Mouse (Mus musculus) embryonic facial prominence, embryonic 10.5 days (tissue): ENCODE data around the gene Chmp2a. TPM values are rescaled to one million over a fixed set of nuclear protein-coding genes. Genes with fewer than 3 reads are reported as not detected.

Experiments used
- DNase-seq: peaks from one replicate; pipeline ENCODE4 v3.0.0-alpha.2; 2017; ENCODE audit warnings: low spot score
- H3K27ac ChIP-seq: fragments of 300-500 bp; sonication (generic); replicated peaks from 2 replicates; pipeline ENCODE4 v1.5.1; 2016; ENCODE audit warnings: mild to moderate bottlenecking
- H3K27me3 ChIP-seq: fragments of 300-500 bp; sonication (generic); replicated peaks from 2 replicates; pipeline ENCODE4 v1.6.1; 2016; ENCODE audit warnings: low read depth, mild to moderate bottlenecking; ENCODE audit not compliant: poor library complexity, severe bottlenecking
- H3K36me3 ChIP-seq: fragments of 300-500 bp; sonication (generic); replicated peaks from 2 replicates; pipeline ENCODE4 v1.6.1; 2016; ENCODE audit warnings: mild to moderate bottlenecking, moderate library complexity
- H3K4me1 ChIP-seq: fragments of 300-500 bp; sonication (generic); 2 replicates; pipeline ENCODE4 v1.6.1; 2016
- H3K4me3 ChIP-seq: fragments of 300-500 bp; sonication (generic); 2 replicates; pipeline ENCODE4 v1.5.1; 2016; ENCODE audit warnings: mild to moderate bottlenecking, moderate library complexity
- H3K9me3 ChIP-seq: fragments of 300-500 bp; sonication (generic); 2 replicates; pipeline ENCODE4 v1.6.1; 2016; ENCODE audit warnings: mild to moderate bottlenecking
- WGBS: fragments of 180-500 bp; shearing (Covaris S2); methylation state at CpG from one replicate; pipeline ENCODE4 v1.1.7; 2016; 5-methylcytosine and 5-hydroxymethylcytosine counted together
- polyA plus RNA-seq: library from polyadenylated mRNA; unstranded; fragments of >200 nt; fragmentation: Nextera tagmentation; extraction: Ambion mirVana; gene quantifications from 2 replicates; pipeline ENCODE4 v1.2.1, GENCODE M21; 2016

Chmp2a gene
- polyA plus RNA-seq, 1 experiment from 2014 or later = 89.1 TPM

- Histone ChIP-seq H3K27ac (no peak overlapping the region), H3K36me3 (peaks cover 85% of the 10 kb centered on the region), H3K4me3 (0 out of 2 replicates have a peak overlapping the region, but pooled peaks have one; percentile 21), H3K4me1 (peaks cover 42% of the 10 kb centered on the region), H3K9me3 (no peaks in the 10 kb centered on the region), H3K27me3 (no peaks in the 10 kb centered on the region)
- WGBS = 86% methylated on average over 2 of the region's 2 CpGs
- DNase-seq = no peak
Measured at GRCm38 (mm10) chr7:13031983-13032382, 2.6 kb downstream of the Chmp2a start.

- no peak overlapping the region for H3K27ac ChIP-seq
- DNase-seq = no peak
Measured at GRCm38 (mm10) chr7:13031069-13031468, 3.5 kb downstream of the Chmp2a start.

GRCm38 (mm10) chr7:13028986-13029385, 5.6 kb downstream of the Chmp2a start:
- Histone ChIP-seq H3K27me3 (no peaks in the 10 kb centered on the region), H3K9me3 (no peaks in the 10 kb centered on the region), H3K4me3 (no peak overlapping the region), H3K36me3 (peaks cover 86% of the 10 kb centered on the region), H3K4me1 (peaks cover 35% of the 10 kb centered on the region), H3K27ac (no peak overlapping the region)
- 96% methylated on average over 4 of the region's 4 CpGs for WGBS
- DNase-seq = no peak

More at GRCm38 (mm10) chr7:13031069-13031468, 3.5 kb downstream of the Chmp2a start:
- Histone ChIP-seq H3K27me3 (no peaks in the 10 kb centered on the region), H3K4me3 (no peak overlapping the region), H3K4me1 (peaks cover 42% of the 10 kb centered on the region), H3K9me3 (no peaks in the 10 kb centered on the region), H3K36me3 (peaks cover 90% of the 10 kb centered on the region)
- WGBS = 75% methylated on average over 5 of the region's 5 CpGs

- Histone ChIP-seq H3K4me1 (peaks cover 31% of the 10 kb centered on the region), H3K36me3 (peaks cover 56% of the 10 kb centered on the region), H3K27ac (peak overlapping the region; percentile 99), H3K9me3 (no peaks in the 10 kb centered on the region), H3K4me3 (peak overlapping the region; percentile 99), H3K27me3 (no peaks in the 10 kb centered on the region)
- WGBS = 26% methylated on average over 4 of the region's 4 CpGs
- no peak for DNase-seq
Measured at GRCm38 (mm10) chr7:13025511-13026112, 9.0 kb downstream of the Chmp2a start.

- under 1% methylated on average over 44 of the region's 44 CpGs for WGBS
- peak overlapping the region; percentile 99 for H3K27ac ChIP-seq
- H3K27me3 ChIP-seq = no peaks in the 10 kb centered on the region
- no peaks in the 10 kb centered on the region for H3K9me3 ChIP-seq
- H3K4me3 ChIP-seq = peak overlapping the region; percentile 99
- peak; percentile 88 for DNase-seq
- peaks cover 48% of the 10 kb centered on the region for H3K36me3 ChIP-seq
- H3K4me1 ChIP-seq = peaks cover 31% of the 10 kb centered on the region
Measured at GRCm38 (mm10) chr7:13024805-13025204, 9.8 kb downstream of the Chmp2a start.

GRCm38 (mm10) chr7:13023928-13024731, 10.5 kb downstream of the Chmp2a start:
- peak; percentile 98 for DNase-seq
- WGBS = under 1% methylated on average over 86 of the region's 95 CpGs
- Histone ChIP-seq H3K27me3 (no peaks in the 10 kb centered on the region), H3K36me3 (peaks cover 41% of the 10 kb centered on the region), H3K9me3 (no peaks in the 10 kb centered on the region), H3K27ac (peak overlapping the region; percentile 99), H3K4me3 (peak overlapping the region; percentile 99), H3K4me1 (peaks cover 31% of the 10 kb centered on the region)

GRCm38 (mm10) chr7:13022773-13023535, 11.7 kb downstream of the Chmp2a start:
- DNase-seq = peak; percentile 95
- H3K4me1 ChIP-seq = peaks cover 31% of the 10 kb centered on the region
- H3K9me3 ChIP-seq = no peaks in the 10 kb centered on the region
- H3K27ac ChIP-seq = peak overlapping the region; percentile 99
- no peaks in the 10 kb centered on the region for H3K27me3 ChIP-seq
- WGBS = 4% methylated on average over 31 of the region's 31 CpGs
- peaks cover 30% of the 10 kb centered on the region for H3K36me3 ChIP-seq
- peak overlapping the region; percentile 99 for H3K4me3 ChIP-seq

- Histone ChIP-seq H3K9me3 (no peaks in the 10 kb centered on the region), H3K4me3 (no peak overlapping the region), H3K4me1 (peaks cover 5% of the 10 kb centered on the region), H3K27ac (no peak overlapping the region), H3K27me3 (no peaks in the 10 kb centered on the region), H3K36me3 (no peaks in the 10 kb centered on the region)
- no peak for DNase-seq
- WGBS = 91% methylated on average over 1 of the region's 1 CpGs
Measured at GRCm38 (mm10) chr7:13015217-13015616, 19.4 kb downstream of the Chmp2a start.

- 35% methylated on average over 6 of the region's 6 CpGs for WGBS
- H3K27me3 ChIP-seq = no peaks in the 10 kb centered on the region
- H3K27ac ChIP-seq = no peak overlapping the region
- DNase-seq = no peak
- H3K4me3 ChIP-seq = no peak overlapping the region
- H3K4me1 ChIP-seq = peaks cover 7% of the 10 kb centered on the region
- H3K36me3 ChIP-seq = no peaks in the 10 kb centered on the region
- no peaks in the 10 kb centered on the region for H3K9me3 ChIP-seq
Measured at GRCm38 (mm10) chr7:13014275-13014839, 20.2 kb downstream of the Chmp2a start.

GRCm38 (mm10) chr7:13013671-13014070, 20.9 kb downstream of the Chmp2a start:
- DNase-seq = no peak
- H3K27me3 ChIP-seq = peaks cover under 1% of the 10 kb centered on the region; the same call in 1 of the 2 replicates
- 60% methylated on average over 4 of the region's 4 CpGs for whole genome bisulfite sequencing
- no peaks in the 10 kb centered on the region for H3K36me3 ChIP-seq
- H3K9me3 ChIP-seq = no peaks in the 10 kb centered on the region
- peaks cover 10% of the 10 kb centered on the region for H3K4me1 ChIP-seq
- no peak overlapping the region for H3K27ac ChIP-seq
- H3K4me3 ChIP-seq = no peak overlapping the region

GRCm38 (mm10) chr7:13010005-13010908, 24.4 kb downstream of the Chmp2a start, which contains the start of gene Zbtb45:
TSS of gene Zbtb45 (minus strand) at chr7:13010034.
- Histone ChIP-seq H3K9me3 (peaks cover 5% of the 10 kb centered on the region; the same call in 1 of the 2 replicates), H3K27me3 (peaks cover 27% of the 10 kb centered on the region), H3K4me1 (peaks cover 27% of the 10 kb centered on the region), H3K36me3 (peaks cover 27% of the 10 kb centered on the region), H3K27ac (peak within 1 kb of the TSS; percentile 95), H3K4me3 (peak within 1 kb of the TSS; percentile 75)
- peak; percentile 26 for DNase-seq
- WGBS = 19% methylated on average over 26 of the region's 26 CpGs
